Mouse (Mus musculus) ES-Bruce4 (cell line): ENCODE measurements around the gene Nexmif. TPM values are rescaled to one million over a fixed set of nuclear protein-coding genes. Genes with fewer than 3 reads are reported as not detected.
"Not testable (repeated sequence)": the region's sequence is repeated elsewhere in the genome, so short reads cannot be mapped to it uniquely, and the experiment has no call there.

Experiments used
- H3K27ac ChIP-seq: 2 replicates; pipeline ENCODE4 v1.5.1; 2012; ENCODE audit warnings: low read length, inconsistent platforms; ENCODE audit not compliant: insufficient read depth
- H3K27me3 ChIP-seq: 2 replicates; pipeline ENCODE4 v1.6.1; 2012; ENCODE audit warnings: mild to moderate bottlenecking, low read length, inconsistent platforms; ENCODE audit not compliant: control insufficient read depth, poor library complexity, insufficient read depth, severe bottlenecking
- H3K36me3 ChIP-seq: 2 replicates; pipeline ENCODE4 v1.6.1; 2012; ENCODE audit warnings: inconsistent platforms, mild to moderate bottlenecking, low read length, moderate library complexity; ENCODE audit not compliant: control insufficient read depth, poor library complexity, insufficient read depth, severe bottlenecking
- H3K4me1 ChIP-seq: one replicate; pipeline ENCODE4 v1.8.1; 2011; ENCODE audit warnings: low read length; ENCODE audit not compliant: control insufficient read depth, insufficient read depth
- H3K4me3 ChIP-seq: 2 replicates; pipeline ENCODE4 v1.5.1; 2011; ENCODE audit warnings: low read depth, mild to moderate bottlenecking, low read length
- H3K9ac ChIP-seq: 2 replicates; pipeline ENCODE4 v1.6.1; 2012; ENCODE audit warnings: low read depth, mild to moderate bottlenecking, inconsistent platforms; ENCODE audit not compliant: poor library complexity, severe bottlenecking
- H3K9me3 ChIP-seq: replicated peaks from 2 replicates; pipeline ENCODE4 v1.6.1; 2012; ENCODE audit warnings: mild to moderate bottlenecking, low read length, inconsistent platforms; ENCODE audit not compliant: control insufficient read depth, poor library complexity, insufficient read depth, severe bottlenecking
- CTCF ChIP-seq: IDR thresholded peaks from one replicate; pipeline ENCODE4 v1.8.1; 2011; ENCODE audit warnings: low read depth, low read length
- EP300 ChIP-seq: IDR thresholded peaks from 2 replicates; pipeline ENCODE4 v1.6.1; 2011; ENCODE audit warnings: low read depth, low read length; ENCODE audit not compliant: insufficient read depth
- POLR2A ChIP-seq: IDR thresholded peaks from one replicate; pipeline ENCODE4 v1.8.1; 2011; ENCODE audit warnings: low read length; ENCODE audit not compliant: insufficient read depth
- polyA plus RNA-seq: library from polyadenylated mRNA; stranded (reverse); fragments of >200 nt; gene quantifications from 2 replicates; pipeline ENCODE4 v1.2.4, GENCODE M21; 2011; ENCODE audit warnings: low read depth; ENCODE audit not compliant: missing spikeins, insufficient read depth, insufficient read length

Gene Nexmif
- polyA plus RNA-seq, 1 experiment = 8.3 TPM

DNA sequence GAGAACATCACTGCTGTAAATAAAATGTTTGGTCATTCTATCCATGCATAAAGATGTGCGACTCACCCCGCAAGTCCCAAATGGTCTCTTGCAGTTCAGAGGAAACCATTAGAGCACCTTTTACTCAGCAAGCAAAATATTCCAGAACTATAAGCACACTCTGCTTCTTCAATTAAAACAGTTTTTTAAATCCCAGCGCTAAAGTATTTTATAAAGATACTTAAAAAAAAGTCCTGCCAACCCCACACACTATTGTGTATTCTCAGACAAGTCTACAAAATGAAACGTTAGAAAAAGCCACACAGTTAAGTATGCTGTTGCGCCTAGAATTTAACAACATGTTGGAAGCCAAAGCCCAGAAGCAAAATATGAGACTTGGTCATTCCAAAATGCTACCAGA lies 1.9 kb downstream of the Nexmif start:
- Histone ChIP-seq H3K9ac (peak overlapping the region; percentile 85), H3K4me3 (no peak overlapping the region), H3K27ac (no peak overlapping the region), H3K27me3 (no peaks in the 10 kb centered on the region), H3K36me3 (no peaks in the 10 kb centered on the region), H3K4me1 (peaks cover 2% of the 10 kb centered on the region), H3K9me3 (no peaks in the 10 kb centered on the region)
- TF ChIP-seq POLR2A (no peak), CTCF (no peak)

DNA sequence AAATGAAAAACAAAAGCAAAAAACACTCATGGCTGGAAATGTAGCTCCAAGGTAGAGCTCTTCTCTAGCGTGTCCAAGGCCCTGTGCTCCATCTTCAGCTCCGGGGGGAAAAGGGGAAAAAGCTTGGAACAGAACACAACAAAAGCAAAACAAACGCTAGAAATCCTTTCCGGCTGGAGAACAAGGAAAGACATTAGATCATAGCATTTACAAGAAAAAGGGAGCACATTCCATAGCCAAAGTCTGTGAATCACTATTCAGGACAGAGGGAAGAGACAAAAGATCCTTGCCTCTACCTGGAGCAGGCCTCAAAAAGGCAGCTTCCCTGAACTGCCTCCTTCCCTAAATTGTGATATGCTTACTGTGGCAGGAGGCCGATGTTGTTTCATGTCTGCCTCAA lies 4.4 kb downstream of the Nexmif start:
- Histone ChIP-seq H3K27me3 (no peaks in the 10 kb centered on the region), H3K27ac (peak overlapping the region; percentile 98), H3K9me3 (no peaks in the 10 kb centered on the region), H3K4me3 (no peak overlapping the region), H3K36me3 (no peaks in the 10 kb centered on the region), H3K9ac (no peak overlapping the region), H3K4me1 (peaks cover 2% of the 10 kb centered on the region)
- no peak for TF ChIP-seq POLR2A
- no peak; the same call in 1 of the 2 replicates for TF ChIP-seq EP300
- no peak for TF ChIP-seq CTCF

DNA sequence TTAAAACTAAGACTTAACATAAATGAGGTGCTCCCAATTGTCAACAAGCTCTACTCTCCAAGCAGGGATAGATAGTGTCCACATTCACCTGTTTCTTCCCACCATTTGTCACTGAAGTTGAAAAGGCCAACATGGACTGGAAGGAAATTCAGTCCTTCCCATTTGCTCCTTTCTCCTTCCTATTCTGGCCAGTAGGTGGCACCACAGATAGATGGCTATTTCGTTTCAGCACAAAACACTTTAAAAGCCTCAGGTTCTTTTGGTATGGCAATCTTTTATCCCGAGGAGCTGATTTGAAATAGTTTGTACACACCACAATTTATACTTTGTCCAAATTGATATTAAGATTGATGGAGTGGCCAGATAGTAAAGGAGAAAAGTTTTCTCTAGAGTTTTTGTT lies 21.7 kb downstream of the Nexmif start:
- Histone ChIP-seq H3K27ac (no peak overlapping the region), H3K9me3 (no peaks in the 10 kb centered on the region), H3K4me1 (no peaks in the 10 kb centered on the region), H3K27me3 (no peaks in the 10 kb centered on the region), H3K4me3 (no peak overlapping the region), H3K36me3 (no peaks in the 10 kb centered on the region), H3K9ac (no peak overlapping the region)
- TF ChIP-seq CTCF (no peak), POLR2A (no peak), EP300 (no peak)

GRCm38 (mm10) chrX:104150072-104150471 lies 50.9 kb downstream of the Nexmif start:
- H3K27me3 ChIP-seq = no peaks in the 10 kb centered on the region

GRCm38 (mm10) chrX:104115266-104115665 lies 85.7 kb downstream of the Nexmif start:
- H3K4me3 ChIP-seq, H3K4me1 ChIP-seq, H3K9me3 ChIP-seq, H3K36me3 ChIP-seq, H3K9ac ChIP-seq, H3K27me3 ChIP-seq: not testable (repeated sequence)
- peak overlapping the region; percentile 15; the same call in 1 of the 2 replicates for H3K27ac ChIP-seq
- TF ChIP-seq EP300 = 0 out of 2 replicates have a peak, but pooled peaks have one; percentile 40

More at GRCm38 (mm10) chrX:104150072-104150471, 50.9 kb downstream of the Nexmif start:
- no peak overlapping the region for H3K4me3 ChIP-seq
- H3K27ac ChIP-seq = no peak overlapping the region
- no peaks in the 10 kb centered on the region for H3K9me3 ChIP-seq
- no peak overlapping the region for H3K9ac ChIP-seq
- no peak for TF ChIP-seq EP300
- no peak for TF ChIP-seq POLR2A
- no peak for TF ChIP-seq CTCF
- no peaks in the 10 kb centered on the region for H3K4me1 ChIP-seq
- H3K36me3 ChIP-seq = no peaks in the 10 kb centered on the region

DNA sequence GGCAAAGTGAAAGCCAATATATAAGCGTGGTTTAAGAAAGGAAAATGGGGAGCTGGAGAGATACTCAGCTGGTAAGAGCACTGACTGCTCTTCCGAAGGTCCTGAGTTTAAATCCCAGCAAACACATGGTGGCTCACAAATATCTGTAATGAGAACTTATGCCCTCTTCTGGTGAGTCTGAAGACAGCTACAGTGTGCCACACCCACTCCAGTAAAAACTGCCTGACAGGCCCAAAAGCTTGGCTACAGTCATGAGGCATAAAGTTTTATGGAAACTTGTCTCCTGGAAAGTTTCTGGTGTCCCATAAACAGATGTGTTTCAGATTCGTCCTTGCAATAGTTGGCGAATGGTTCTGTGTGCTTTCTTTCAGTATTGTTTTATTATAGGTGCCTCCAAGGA lies 86.4 kb downstream of the Nexmif start:
- Histone ChIP-seq H3K4me1 (no peaks in the 10 kb centered on the region), H3K9me3 (no peaks in the 10 kb centered on the region), H3K27ac (peak overlapping the region; percentile 28; the same call in 1 of the 2 replicates), H3K9ac (no peak overlapping the region), H3K36me3 (no peaks in the 10 kb centered on the region), H3K4me3 (no peak overlapping the region), H3K27me3 (no peaks in the 10 kb centered on the region)
- TF ChIP-seq EP300 = no peak
- TF ChIP-seq POLR2A = no peak
- no peak for TF ChIP-seq CTCF
